Mouse (Mus musculus) embryonic facial prominence, embryonic 10.5 days (tissue): ENCODE results near the gene Zdhhc3. TPM values are rescaled to one million over a fixed set of nuclear protein-coding genes. Genes with fewer than 3 reads are reported as not detected.

Experiments
- DNase-seq: peaks from one replicate; pipeline ENCODE4 v3.0.0-alpha.2; 2017; ENCODE audit warnings: low spot score
- H3K27ac ChIP-seq: fragments of 300-500 bp; sonication (generic); replicated peaks from 2 replicates; pipeline ENCODE4 v1.5.1; 2016; ENCODE audit warnings: mild to moderate bottlenecking
- H3K27me3 ChIP-seq: fragments of 300-500 bp; sonication (generic); replicated peaks from 2 replicates; pipeline ENCODE4 v1.6.1; 2016; ENCODE audit warnings: low read depth, mild to moderate bottlenecking; ENCODE audit not compliant: poor library complexity, severe bottlenecking
- H3K36me3 ChIP-seq: fragments of 300-500 bp; sonication (generic); replicated peaks from 2 replicates; pipeline ENCODE4 v1.6.1; 2016; ENCODE audit warnings: mild to moderate bottlenecking, moderate library complexity
- H3K4me1 ChIP-seq: fragments of 300-500 bp; sonication (generic); 2 replicates; pipeline ENCODE4 v1.6.1; 2016
- H3K4me3 ChIP-seq: fragments of 300-500 bp; sonication (generic); 2 replicates; pipeline ENCODE4 v1.5.1; 2016; ENCODE audit warnings: mild to moderate bottlenecking, moderate library complexity
- H3K9me3 ChIP-seq: fragments of 300-500 bp; sonication (generic); 2 replicates; pipeline ENCODE4 v1.6.1; 2016; ENCODE audit warnings: mild to moderate bottlenecking
- WGBS: fragments of 180-500 bp; shearing (Covaris S2); methylation state at CpG from one replicate; pipeline ENCODE4 v1.1.7; 2016; 5-methylcytosine and 5-hydroxymethylcytosine counted together
- polyA plus RNA-seq: library from polyadenylated mRNA; unstranded; fragments of >200 nt; fragmentation: Nextera tagmentation; extraction: Ambion mirVana; gene quantifications from 2 replicates; pipeline ENCODE4 v1.2.1, GENCODE M21; 2016

Gene Zdhhc3
- polyA plus RNA-seq, 1 experiment from 2014 or later = 73.1 TPM

DNA sequence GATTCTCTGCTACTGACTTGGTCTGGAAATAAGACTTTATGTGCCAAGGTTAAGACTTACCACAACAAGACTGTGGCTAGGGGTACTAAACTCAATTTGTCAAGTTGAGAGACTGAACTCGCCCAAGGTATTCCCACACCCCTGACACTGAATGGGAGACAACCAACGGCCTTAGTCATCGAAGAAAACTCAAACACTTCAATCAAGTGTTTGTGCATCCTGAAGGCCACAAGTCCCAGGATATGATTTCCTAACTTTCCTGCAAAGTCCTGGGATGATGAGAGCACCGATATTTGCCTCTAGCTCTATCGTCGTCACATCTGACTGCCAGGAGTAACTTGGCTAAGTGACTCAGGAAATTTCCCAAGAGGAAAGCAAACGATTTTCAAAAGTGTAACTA lies 3.8 kb downstream of the Zdhhc3 start:
- H3K9me3 ChIP-seq = no peaks in the 10 kb centered on the region
- H3K27me3 ChIP-seq = no peaks in the 10 kb centered on the region
- H3K27ac ChIP-seq = no peak overlapping the region
- H3K4me1 ChIP-seq = peaks cover 20% of the 10 kb centered on the region
- no peak for DNase-seq
- 92% methylated on average over 7 of the region's 7 CpGs for WGBS
- peaks cover 25% of the 10 kb centered on the region for H3K36me3 ChIP-seq
- no peak overlapping the region for H3K4me3 ChIP-seq

DNA sequence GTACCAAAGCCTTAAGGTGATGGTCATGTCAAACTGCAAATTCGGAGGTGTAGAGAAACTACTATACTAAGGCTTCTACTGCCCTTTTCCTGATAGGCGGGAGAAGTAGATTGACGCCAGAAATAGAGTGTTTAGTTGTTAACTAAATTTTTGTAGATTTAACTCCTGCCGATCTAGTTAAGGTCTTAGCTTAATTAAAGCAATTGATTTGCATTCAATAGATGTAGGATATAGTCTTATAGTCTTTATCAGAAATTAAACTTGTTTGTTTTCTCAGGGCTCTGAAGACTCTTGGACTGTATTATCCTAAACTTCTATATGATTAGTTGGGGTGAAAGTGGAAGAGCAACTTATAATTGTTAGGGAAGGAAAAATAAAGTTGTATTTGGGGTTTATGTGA lies 5.8 kb downstream of the Zdhhc3 start:
- DNase-seq = no peak
- peaks cover 10% of the 10 kb centered on the region for H3K4me1 ChIP-seq
- H3K27ac ChIP-seq = no peak overlapping the region
- H3K36me3 ChIP-seq = peaks cover 36% of the 10 kb centered on the region
- H3K9me3 ChIP-seq = no peaks in the 10 kb centered on the region
- H3K27me3 ChIP-seq = no peaks in the 10 kb centered on the region
- 93% methylated on average over 4 of the region's 4 CpGs for WGBS
- H3K4me3 ChIP-seq = no peak overlapping the region

DNA sequence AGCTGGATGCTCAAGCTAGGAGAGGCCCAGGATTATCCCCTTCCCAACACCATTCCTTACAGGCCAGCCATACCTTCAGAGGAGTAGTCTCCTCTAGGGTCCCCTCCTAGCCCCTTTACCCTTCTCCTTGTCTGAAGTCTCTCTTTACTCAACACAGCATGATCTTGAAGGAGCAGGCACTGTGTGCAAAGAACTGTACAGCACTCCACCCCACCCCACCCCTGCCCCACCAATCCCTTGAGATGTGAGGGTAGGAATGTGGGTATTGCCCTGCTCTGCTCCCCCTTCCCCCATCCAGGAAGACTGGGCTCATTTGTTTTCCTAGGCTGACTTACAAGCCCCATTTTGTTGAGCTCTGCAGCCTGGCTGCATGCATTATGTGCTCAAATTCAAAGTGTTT lies 8.6 kb downstream of the Zdhhc3 start:
- Histone ChIP-seq H3K27ac (no peak overlapping the region), H3K36me3 (peaks cover 59% of the 10 kb centered on the region)

DNA sequence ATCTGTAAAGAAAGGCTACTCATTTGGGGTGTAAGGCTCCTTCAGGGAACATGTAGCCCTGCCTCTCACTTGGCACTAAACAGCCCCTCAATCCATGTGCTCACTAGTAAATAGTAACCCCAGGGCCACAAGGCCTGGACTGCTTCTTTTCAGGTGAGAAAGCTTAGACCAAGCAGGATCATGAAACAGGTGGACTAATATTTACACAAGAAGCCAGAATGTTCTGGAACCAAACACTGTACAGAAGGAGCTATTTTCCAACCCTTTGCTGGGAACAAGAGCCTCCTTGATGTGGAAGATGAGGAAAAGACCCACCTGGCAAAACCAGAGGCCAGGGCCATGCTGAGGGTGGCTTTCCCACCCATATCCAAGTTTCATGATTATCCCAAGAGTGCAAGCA lies 9.6 kb downstream of the Zdhhc3 start:
- H3K9me3 ChIP-seq = no peaks in the 10 kb centered on the region
- H3K4me1 ChIP-seq = no peaks in the 10 kb centered on the region
- H3K27ac ChIP-seq = no peak overlapping the region
- peaks cover 68% of the 10 kb centered on the region for H3K36me3 ChIP-seq
- H3K4me3 ChIP-seq = no peak overlapping the region
- DNase-seq = no peak
- no peaks in the 10 kb centered on the region for H3K27me3 ChIP-seq

More for the DNA sequence above, 8.6 kb downstream of the Zdhhc3 start:
- H3K9me3 ChIP-seq = no peaks in the 10 kb centered on the region
- H3K4me1 ChIP-seq = no peaks in the 10 kb centered on the region
- no peak overlapping the region for H3K4me3 ChIP-seq
- no peaks in the 10 kb centered on the region for H3K27me3 ChIP-seq
- no peak for DNase-seq

DNA sequence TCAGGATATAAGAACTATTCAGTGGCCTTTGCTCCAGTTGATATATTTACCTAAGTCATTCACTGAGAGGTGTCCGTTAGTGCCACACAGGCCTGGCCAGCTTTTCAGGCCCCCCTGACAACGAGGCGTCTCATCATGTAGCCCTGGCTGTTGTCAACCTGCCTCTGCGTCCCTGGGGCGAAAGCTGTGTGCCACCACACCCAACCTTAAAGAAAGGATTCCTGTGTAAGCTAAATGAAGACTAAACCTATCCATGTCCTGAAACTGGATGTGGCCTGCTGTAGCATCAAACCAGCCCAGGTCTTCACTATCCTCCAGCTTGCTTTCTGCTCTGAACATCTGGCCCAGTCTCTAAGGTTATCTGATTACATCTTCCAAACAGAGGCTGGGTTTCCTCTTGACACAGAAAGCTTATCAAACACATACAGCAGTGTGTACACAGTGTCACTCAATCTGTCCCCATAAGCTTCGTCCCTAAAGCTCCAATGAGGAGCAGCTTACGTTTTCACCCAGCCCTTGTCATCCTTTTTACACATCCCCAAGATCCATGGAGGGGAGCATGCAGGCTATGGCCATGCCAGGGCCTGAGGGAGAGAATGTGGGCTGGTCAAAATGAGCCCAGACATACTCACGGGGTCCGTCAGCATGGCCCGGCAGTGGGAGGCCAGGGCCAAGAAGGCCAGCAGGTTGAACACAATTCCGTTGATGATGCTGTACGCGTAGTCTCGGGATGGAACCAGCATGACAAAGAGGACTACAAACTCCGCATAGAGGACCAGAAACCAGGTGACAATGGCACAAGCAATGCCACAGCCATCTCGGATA lies 13.2 kb downstream of the Zdhhc3 start:
- peaks cover 85% of the 10 kb centered on the region for H3K36me3 ChIP-seq
- no peak for DNase-seq

DNA sequence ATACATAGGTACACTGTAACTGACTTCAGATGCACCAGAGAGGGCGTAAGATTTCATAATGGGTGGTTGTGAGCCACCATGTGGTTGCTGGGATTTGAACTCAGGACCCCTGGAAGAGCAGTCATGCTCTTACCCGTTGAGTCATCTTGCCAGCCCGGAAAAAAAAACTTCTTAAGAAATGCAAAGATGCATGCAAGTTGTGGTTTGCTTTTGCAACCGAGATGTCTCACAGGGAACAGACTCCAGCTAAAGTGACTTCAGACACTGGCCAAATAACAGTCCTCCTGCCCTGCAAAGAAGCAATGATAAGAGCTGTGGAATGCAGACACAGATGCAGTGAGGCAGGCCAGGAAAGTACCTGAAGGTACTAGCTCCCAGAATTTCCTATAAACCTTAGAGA lies 22.2 kb downstream of the Zdhhc3 start:
- Histone ChIP-seq H3K9me3 (no peaks in the 10 kb centered on the region), H3K27ac (no peak overlapping the region), H3K4me3 (no peak overlapping the region), H3K36me3 (peaks cover 94% of the 10 kb centered on the region), H3K27me3 (no peaks in the 10 kb centered on the region), H3K4me1 (no peaks in the 10 kb centered on the region)
- 91% methylated on average over 4 of the region's 4 CpGs for WGBS
- no peak for DNase-seq

More for the DNA sequence above, 13.2 kb downstream of the Zdhhc3 start:
- H3K4me3 ChIP-seq = no peak overlapping the region
- no peaks in the 10 kb centered on the region for H3K27me3 ChIP-seq
- H3K27ac ChIP-seq = no peak overlapping the region
- no peaks in the 10 kb centered on the region for H3K4me1 ChIP-seq
- 95% methylated on average over 16 of the region's 16 CpGs for WGBS
- no peaks in the 10 kb centered on the region for H3K9me3 ChIP-seq

DNA sequence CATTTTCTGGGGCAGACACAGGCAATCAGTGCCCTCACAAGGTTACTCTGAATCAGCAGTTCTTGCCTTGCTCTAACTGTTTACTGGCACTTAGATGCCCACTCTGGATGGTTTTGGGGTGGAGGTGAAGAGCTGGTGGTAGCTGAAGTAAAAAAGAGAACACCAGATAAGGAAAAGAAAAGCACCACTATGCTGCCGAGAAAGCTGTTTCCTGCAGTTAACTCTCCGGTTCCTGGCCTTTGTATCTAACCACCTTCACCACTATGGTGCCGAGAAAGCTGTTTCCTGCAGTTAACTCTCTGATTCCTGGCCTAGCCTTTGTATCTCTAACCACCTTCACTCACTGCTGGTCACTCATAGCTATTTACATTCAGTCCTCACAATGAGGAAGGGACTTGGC lies 25.4 kb downstream of the Zdhhc3 start:
- Histone ChIP-seq H3K36me3 (peaks cover 99% of the 10 kb centered on the region), H3K9me3 (no peaks in the 10 kb centered on the region), H3K4me3 (no peak overlapping the region), H3K4me1 (no peaks in the 10 kb centered on the region), H3K27ac (no peak overlapping the region), H3K27me3 (no peaks in the 10 kb centered on the region)
- 75% methylated on average over 3 of the region's 3 CpGs for WGBS
- no peak for DNase-seq

DNA sequence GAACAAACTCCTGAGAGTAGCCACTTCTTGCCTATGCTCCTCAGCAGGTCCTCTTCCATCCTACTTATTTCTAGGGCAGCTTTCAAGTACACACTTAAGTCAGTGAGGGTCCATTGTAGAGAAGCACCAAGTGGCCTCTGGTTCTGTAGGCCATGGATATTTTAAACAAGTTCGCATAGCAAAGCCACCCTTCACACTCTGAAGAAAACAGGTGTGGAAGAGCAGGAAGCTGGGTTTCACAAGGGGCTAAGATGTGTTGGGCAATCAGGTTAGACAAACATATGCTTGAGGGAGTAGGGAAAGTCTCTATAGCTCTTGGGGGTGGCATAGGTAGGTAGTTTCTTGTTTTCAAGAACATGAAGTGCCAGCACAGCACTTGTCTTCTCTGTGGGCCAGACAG lies 27.6 kb downstream of the Zdhhc3 start:
- no peaks in the 10 kb centered on the region for H3K4me1 ChIP-seq
- no peak for DNase-seq
- WGBS = 86% methylated on average over 1 of the region's 1 CpGs
- no peak overlapping the region for H3K4me3 ChIP-seq
- H3K9me3 ChIP-seq = no peaks in the 10 kb centered on the region
- no peaks in the 10 kb centered on the region for H3K27me3 ChIP-seq
- H3K36me3 ChIP-seq = peaks cover 100% of the 10 kb centered on the region
- H3K27ac ChIP-seq = no peak overlapping the region

DNA sequence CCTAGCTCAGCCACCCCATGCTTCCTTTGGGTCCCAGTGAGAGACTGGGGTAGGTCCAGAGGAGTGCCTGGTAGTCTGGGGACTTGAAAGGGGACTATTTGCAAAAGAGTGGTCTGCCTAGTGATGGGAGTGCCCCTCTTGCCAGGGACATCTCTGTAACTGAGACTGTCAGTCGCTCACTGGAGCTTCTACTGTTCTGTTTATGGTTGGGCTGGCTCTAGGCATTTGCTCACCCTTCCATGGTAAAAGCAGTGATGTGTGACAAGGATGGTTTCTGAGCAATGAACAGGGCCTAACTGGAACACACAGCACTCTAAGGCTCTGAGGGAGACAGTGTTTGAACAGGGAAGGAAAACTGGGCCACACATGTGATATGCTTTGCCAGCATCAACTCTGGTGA lies 32.2 kb downstream of the Zdhhc3 start:
- Histone ChIP-seq H3K4me1 (no peaks in the 10 kb centered on the region), H3K9me3 (no peaks in the 10 kb centered on the region), H3K27ac (no peak overlapping the region), H3K36me3 (peaks cover 100% of the 10 kb centered on the region), H3K27me3 (no peaks in the 10 kb centered on the region), H3K4me3 (no peak overlapping the region)
- 67% methylated on average over 1 of the region's 1 CpGs for WGBS
- DNase-seq = no peak

DNA sequence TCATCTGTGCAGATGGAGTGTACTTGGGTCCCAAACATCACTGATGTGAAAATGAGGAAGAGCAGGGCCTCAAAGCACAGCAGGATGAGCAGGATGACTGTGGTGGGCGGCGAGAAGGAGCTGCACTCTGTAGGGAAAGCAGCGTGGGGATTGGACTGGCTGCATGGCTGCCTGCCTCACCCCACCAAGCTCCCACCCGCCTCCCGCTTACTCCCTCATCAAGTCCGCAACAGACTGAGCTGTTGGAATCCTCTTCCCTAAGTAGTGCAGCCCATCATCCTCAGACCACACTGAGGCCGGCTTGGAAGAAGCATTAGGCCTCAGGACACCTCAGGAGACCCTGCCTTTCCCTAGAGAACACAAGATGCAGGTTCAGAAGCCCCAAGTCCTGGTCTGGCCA lies 32.6 kb downstream of the Zdhhc3 start:
- no peak overlapping the region for H3K4me3 ChIP-seq
- no peaks in the 10 kb centered on the region for H3K9me3 ChIP-seq
- no peaks in the 10 kb centered on the region for H3K27me3 ChIP-seq
- H3K27ac ChIP-seq = no peak overlapping the region
- WGBS = 86% methylated on average over 7 of the region's 7 CpGs
- peaks cover 100% of the 10 kb centered on the region for H3K36me3 ChIP-seq
- no peaks in the 10 kb centered on the region for H3K4me1 ChIP-seq
- no peak for DNase-seq

DNA sequence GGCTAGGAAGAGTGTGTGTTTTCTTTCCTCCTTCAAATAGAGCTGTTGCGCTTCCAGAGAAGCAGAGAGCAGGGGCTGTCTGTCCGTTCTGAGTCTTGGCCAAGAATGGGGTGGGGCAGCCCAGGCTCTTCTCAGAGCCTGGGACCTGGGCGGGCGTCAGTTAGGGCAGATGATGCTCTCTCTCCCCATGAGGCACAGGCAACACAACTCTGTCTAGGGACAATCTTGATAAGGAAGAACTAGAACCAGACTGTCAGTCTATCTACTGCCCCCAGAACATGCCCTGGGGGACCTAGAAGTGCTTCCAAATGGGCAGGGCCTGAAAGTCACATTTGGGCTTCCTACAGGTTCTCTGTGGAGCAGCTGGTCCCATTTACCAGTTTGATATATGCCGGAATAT lies 33.9 kb downstream of the Zdhhc3 start:
- H3K27me3 ChIP-seq = no peaks in the 10 kb centered on the region
- DNase-seq = no peak
- 91% methylated on average over 5 of the region's 5 CpGs for WGBS
- H3K36me3 ChIP-seq = peaks cover 100% of the 10 kb centered on the region
- no peaks in the 10 kb centered on the region for H3K4me1 ChIP-seq
- no peak overlapping the region for H3K27ac ChIP-seq
- no peaks in the 10 kb centered on the region for H3K9me3 ChIP-seq
- no peak overlapping the region for H3K4me3 ChIP-seq

DNA sequence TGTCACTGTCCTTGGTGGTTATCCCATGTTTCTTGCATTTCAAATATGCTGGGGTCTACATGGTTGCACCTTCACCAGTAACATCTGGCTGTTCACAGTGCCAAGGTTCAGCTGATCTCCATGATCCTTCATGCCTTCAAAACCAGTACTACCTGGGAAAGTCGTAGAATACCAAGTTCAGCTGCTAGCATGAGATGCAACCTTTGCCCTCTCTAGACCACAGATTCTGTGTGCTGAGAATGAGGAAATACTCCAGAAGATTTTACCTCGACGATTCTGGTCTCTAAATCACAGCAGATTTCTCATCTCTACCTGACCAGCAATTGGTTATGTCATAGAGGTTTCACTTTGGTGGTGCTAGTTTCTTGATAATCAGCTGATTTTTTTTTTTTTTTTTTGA lies 52.8 kb downstream of the Zdhhc3 start:
- no peak for DNase-seq
- H3K27ac ChIP-seq = no peak overlapping the region
- no peaks in the 10 kb centered on the region for H3K9me3 ChIP-seq
- H3K4me3 ChIP-seq = no peak overlapping the region
- H3K4me1 ChIP-seq = no peaks in the 10 kb centered on the region
- H3K36me3 ChIP-seq = no peaks in the 10 kb centered on the region
- WGBS = 87% methylated on average over 3 of the region's 3 CpGs
- H3K27me3 ChIP-seq = no peaks in the 10 kb centered on the region

DNA sequence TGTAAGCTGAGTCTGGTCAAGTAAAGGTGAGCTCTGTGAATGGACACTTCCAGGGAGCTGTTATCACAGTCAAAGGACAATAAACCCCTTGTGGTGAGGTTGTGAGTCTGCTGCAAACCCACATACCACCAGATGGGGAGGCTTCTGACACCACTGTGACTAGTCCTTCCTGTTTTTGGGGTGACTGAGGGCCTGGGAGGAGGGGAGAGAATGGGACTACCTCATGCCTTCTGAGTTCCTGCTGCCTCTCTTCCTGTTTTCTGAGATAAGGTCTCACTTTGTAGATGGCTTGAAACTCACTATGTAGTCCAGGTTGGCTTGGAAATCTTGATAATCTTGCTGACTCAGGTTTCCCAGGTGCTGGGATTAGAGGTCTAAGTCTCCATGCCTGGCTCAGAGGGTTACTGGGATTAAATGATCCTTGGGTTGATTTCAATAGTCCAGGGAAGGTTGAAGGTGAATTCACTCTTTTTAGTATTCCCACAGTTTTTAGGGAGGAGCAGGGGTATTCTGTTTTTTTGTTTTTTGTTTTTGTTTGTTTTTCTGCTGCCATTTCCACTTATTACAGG lies 54.2 kb downstream of the Zdhhc3 start:
- H3K36me3 ChIP-seq = no peaks in the 10 kb centered on the region
- H3K4me1 ChIP-seq = no peaks in the 10 kb centered on the region
- DNase-seq = no peak
- H3K9me3 ChIP-seq = no peaks in the 10 kb centered on the region
- H3K4me3 ChIP-seq = no peak overlapping the region
- no peak overlapping the region for H3K27ac ChIP-seq
- H3K27me3 ChIP-seq = no peaks in the 10 kb centered on the region
